Mouse (Mus musculus) embryonic facial prominence, embryonic 15.5 days (tissue): ENCODE measurements around the gene Mxd1. TPM values are rescaled to one million over a fixed set of nuclear protein-coding genes. Genes with fewer than 3 reads are reported as not detected.

ENCODE experiments used
- ATAC-seq: fragments of 200-750 bp; cut with Nextera tagmentation; 2 replicates; pipeline ENCODE4 v1.8.0; 2017; ENCODE audit warnings: low read depth, moderate TSS enrichment; ENCODE audit not compliant: insufficient number of reproducible peaks, low FRiP score, low TSS enrichment
- H3K27ac ChIP-seq: fragments of 300-500 bp; sonication (generic); replicated peaks from 2 replicates; pipeline ENCODE4 v1.5.1; 2015; ENCODE audit warnings: mild to moderate bottlenecking, inconsistent platforms
- H3K27me3 ChIP-seq: fragments of 300-500 bp; sonication (generic); 2 replicates; pipeline ENCODE4 v1.6.1; 2015; ENCODE audit warnings: inconsistent platforms
- H3K36me3 ChIP-seq: fragments of 300-500 bp; sonication (generic); 2 replicates; pipeline ENCODE4 v1.6.1; 2015; ENCODE audit warnings: mild to moderate bottlenecking, inconsistent platforms
- H3K4me1 ChIP-seq: fragments of 300-500 bp; sonication (generic); 2 replicates; pipeline ENCODE4 v1.6.1; 2015; ENCODE audit warnings: inconsistent platforms
- H3K4me2 ChIP-seq: fragments of 300-500 bp; sonication (generic); replicated peaks from 2 replicates; pipeline ENCODE4 v1.6.1; 2015; ENCODE audit warnings: mild to moderate bottlenecking, inconsistent platforms
- H3K4me3 ChIP-seq: fragments of 300-500 bp; sonication (generic); replicated peaks from 2 replicates; pipeline ENCODE4 v1.5.1; 2015; ENCODE audit warnings: mild to moderate bottlenecking, inconsistent platforms
- H3K9ac ChIP-seq: fragments of 300-500 bp; sonication (generic); 2 replicates; pipeline ENCODE4 v1.6.1; 2015; ENCODE audit warnings: inconsistent platforms
- H3K9me3 ChIP-seq: fragments of 300-500 bp; sonication (generic); replicated peaks from 2 replicates; pipeline ENCODE4 v1.6.1; 2016; ENCODE audit warnings: inconsistent platforms
- WGBS: fragments of 180-500 bp; shearing (Covaris S2); methylation state at CpG from one replicate; pipeline ENCODE4 v1.1.7; 2015; 5-methylcytosine and 5-hydroxymethylcytosine counted together
- polyA plus RNA-seq: library from polyadenylated mRNA; unstranded; fragments of >200 nt; fragmentation: Nextera tagmentation; extraction: Ambion mirVana; gene quantifications from 2 replicates; pipeline ENCODE4 v1.2.1, GENCODE M21; 2015

Mxd1 gene
- polyA plus RNA-seq, 1 experiment from 2014 or later = 16.4 TPM

GRCm38 (mm10) chr6:86598742-86599193, 70.2 kb downstream of the Mxd1 start:
- no peak overlapping the region for H3K4me2 ChIP-seq
- ATAC-seq = no peak
- H3K36me3 ChIP-seq = no peaks in the 10 kb centered on the region
- H3K9ac ChIP-seq = no peak overlapping the region
- no peaks in the 10 kb centered on the region for H3K9me3 ChIP-seq
- no peak overlapping the region for H3K27ac ChIP-seq
- peaks cover 19% of the 10 kb centered on the region; the same call in 1 of the 2 replicates for H3K4me1 ChIP-seq
- WGBS = 73% methylated on average over 5 of the region's 5 CpGs
- H3K4me3 ChIP-seq = no peak overlapping the region
- H3K27me3 ChIP-seq = no peaks in the 10 kb centered on the region

Other genes with a start within 250 kb of the Mxd1 start
- not detected in 2 replicates for gene Gm44790, start 242.5 kb downstream of the Mxd1 start, polyA plus RNA-seq
- 24.7 and 26.8 TPM in 2 replicates for gene C87436, start 230.8 kb downstream of the Mxd1 start, polyA plus RNA-seq
- gene Pcbp1, start 142.8 kb downstream of the Mxd1 start, polyA plus RNA-seq = 497 and 506 TPM in 2 replicates
- gene Asprv1, start 41.0 kb downstream of the Mxd1 start, polyA plus RNA-seq = 318 and 378 TPM in 2 replicates
- gene Snrnp27, start 15.4 kb upstream of the Mxd1 start, polyA plus RNA-seq = 103 and 114 TPM in 2 replicates
- 33.7 and 40.1 TPM in 2 replicates for gene Gmcl1, start 64.2 kb upstream of the Mxd1 start, polyA plus RNA-seq
- gene Anxa4, start 124.4 kb upstream of the Mxd1 start, polyA plus RNA-seq = 50.0 and 50.7 TPM in 2 replicates
- 15.2 and 16.7 TPM in 2 replicates for gene Aak1, start 180.4 kb upstream of the Mxd1 start, polyA plus RNA-seq